Mouse (Mus musculus) lung, embryonic 16.5 days (tissue): ENCODE measurements at regions not wholly inside any gene's neighbourhood (a gene's known extent, or its start where the extent isn't known, plus 50 kb on each side); places are given as distances from the start of the nearest gene placed in this dataset.

Source experiments
- ATAC-seq: fragments of 200-750 bp; cut with Nextera tagmentation; 2 replicates; pipeline ENCODE4 v1.8.0; 2017; ENCODE audit warnings: low read depth, mild to moderate bottlenecking, moderate library complexity
- H3K27ac ChIP-seq: fragments of 300-500 bp; sonication (generic); 2 replicates; pipeline ENCODE4 v1.5.1; 2014; ENCODE audit warnings: mild to moderate bottlenecking, control low read depth, low read length
- H3K27me3 ChIP-seq: fragments of 300-500 bp; sonication (generic); 2 replicates; pipeline ENCODE4 v1.6.1; 2014; ENCODE audit warnings: low read depth, low read length, mixed read lengths; ENCODE audit not compliant: control insufficient read depth, insufficient read depth
- H3K36me3 ChIP-seq: fragments of 300-500 bp; sonication (generic); 2 replicates; pipeline ENCODE4 v1.6.1; 2014; ENCODE audit warnings: low read length; ENCODE audit not compliant: control insufficient read depth, insufficient read depth
- H3K4me1 ChIP-seq: fragments of 300-500 bp; sonication (generic); replicated peaks from 2 replicates; pipeline ENCODE4 v1.6.1; 2014; ENCODE audit warnings: low read length, mixed read lengths; ENCODE audit not compliant: control insufficient read depth, insufficient read depth
- H3K4me2 ChIP-seq: fragments of 300-500 bp; sonication (generic); 2 replicates; pipeline ENCODE4 v1.6.1; 2014; ENCODE audit warnings: low read depth, low read length, control low read depth
- H3K4me3 ChIP-seq: fragments of 300-500 bp; sonication (generic); 2 replicates; pipeline ENCODE4 v1.5.1; 2014; ENCODE audit warnings: mild to moderate bottlenecking, low read length, control low read depth
- H3K9ac ChIP-seq: fragments of 300-500 bp; sonication (generic); 2 replicates; pipeline ENCODE4 v1.6.1; 2014; ENCODE audit warnings: low read length, control low read depth
- H3K9me3 ChIP-seq: fragments of 300-500 bp; sonication (generic); 2 replicates; pipeline ENCODE4 v1.6.1; 2016; ENCODE audit warnings: low read length; ENCODE audit not compliant: control insufficient read depth
- WGBS: fragments of 180-500 bp; shearing (Covaris S2); extraction: QIAGEN DNeasy Blood & Tissue Kit; methylation state at CpG from one replicate; pipeline ENCODE4 v1.1.7; 2014; 5-methylcytosine and 5-hydroxymethylcytosine counted together

DNA sequence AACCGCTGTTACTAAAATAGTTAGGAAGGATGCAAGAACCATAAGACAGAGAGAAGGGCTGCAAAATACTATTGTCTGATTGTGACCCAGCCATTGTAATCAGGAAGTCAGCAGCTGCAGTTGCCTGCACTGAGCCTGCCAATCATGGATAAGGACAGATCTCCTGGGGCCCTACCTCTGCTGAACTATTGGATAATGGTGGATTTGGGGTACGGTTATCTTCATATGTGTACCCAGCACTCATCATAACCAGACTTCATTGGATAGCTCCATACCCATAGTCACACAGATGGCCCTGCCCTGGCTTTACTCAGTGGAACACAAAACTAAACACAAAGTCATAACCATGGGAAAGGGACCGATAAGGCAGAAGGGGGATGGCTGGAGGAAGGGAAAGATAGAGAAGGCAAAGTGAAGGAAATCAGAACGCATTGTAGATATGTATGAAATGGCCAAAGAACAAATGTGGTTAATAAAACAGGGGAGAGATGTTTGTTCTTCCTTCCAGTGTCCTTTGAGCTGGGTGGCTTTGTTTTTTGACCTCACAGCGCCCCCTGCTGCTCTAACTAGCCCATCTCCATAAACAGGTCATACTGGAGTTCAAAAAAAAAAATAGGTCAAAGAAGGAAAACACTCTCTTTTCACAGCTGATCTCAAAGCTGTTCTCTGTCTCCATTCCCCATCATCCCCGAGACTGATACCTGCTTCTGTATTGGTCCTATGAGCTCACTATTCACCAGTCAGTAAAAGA, 101.2 kb downstream of the Dad1 start:
- WGBS: 44% methylated on average over 6 of the region's 6 CpGs
- no peaks in the 10 kb centered on the region for H3K27me3 ChIP-seq
- H3K9me3 ChIP-seq: no peaks in the 10 kb centered on the region
- peak; percentile 67; the same call in 1 of the 2 replicates for ATAC-seq
- H3K9ac ChIP-seq: no peak overlapping the region
- H3K4me3 ChIP-seq: no peak overlapping the region
- 0 out of 2 replicates have a peak, but pooled peaks cover 3% of the 10 kb centered on the region for H3K4me1 ChIP-seq
- H3K4me2 ChIP-seq: no peak overlapping the region
- no peak overlapping the region for H3K27ac ChIP-seq
- no peaks in the 10 kb centered on the region for H3K36me3 ChIP-seq

DNA sequence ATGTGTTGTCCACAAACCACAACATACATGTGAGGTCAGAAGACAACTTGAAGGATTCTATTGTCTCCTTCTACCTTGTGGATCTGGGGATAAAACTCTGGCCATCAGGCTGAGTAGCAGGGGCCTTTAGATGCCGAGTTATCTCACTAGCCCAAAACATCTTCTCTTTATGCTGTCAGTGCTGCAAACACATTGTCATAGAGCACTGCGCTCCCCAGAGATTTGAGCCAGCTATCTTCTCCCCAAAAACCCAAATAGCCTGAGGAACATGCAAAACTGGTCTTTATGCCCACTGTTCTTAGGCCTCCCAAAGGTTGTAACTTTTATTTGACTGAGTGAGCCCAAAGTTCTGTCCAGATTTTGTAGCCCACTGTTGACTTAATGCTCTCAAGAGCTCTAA, 102.0 kb downstream of the Dad1 start:
- no peak for ATAC-seq
- Histone ChIP-seq H3K27me3 (no peaks in the 10 kb centered on the region), H3K4me2 (no peak overlapping the region), H3K4me3 (no peak overlapping the region), H3K36me3 (no peaks in the 10 kb centered on the region), H3K4me1 (0 out of 2 replicates have a peak, but pooled peaks cover 3% of the 10 kb centered on the region), H3K27ac (no peak overlapping the region), H3K9me3 (no peaks in the 10 kb centered on the region), H3K9ac (0 out of 2 replicates have a peak overlapping the region, but pooled peaks have one; percentile 6)
- WGBS: 86% methylated on average over 2 of the region's 2 CpGs

DNA sequence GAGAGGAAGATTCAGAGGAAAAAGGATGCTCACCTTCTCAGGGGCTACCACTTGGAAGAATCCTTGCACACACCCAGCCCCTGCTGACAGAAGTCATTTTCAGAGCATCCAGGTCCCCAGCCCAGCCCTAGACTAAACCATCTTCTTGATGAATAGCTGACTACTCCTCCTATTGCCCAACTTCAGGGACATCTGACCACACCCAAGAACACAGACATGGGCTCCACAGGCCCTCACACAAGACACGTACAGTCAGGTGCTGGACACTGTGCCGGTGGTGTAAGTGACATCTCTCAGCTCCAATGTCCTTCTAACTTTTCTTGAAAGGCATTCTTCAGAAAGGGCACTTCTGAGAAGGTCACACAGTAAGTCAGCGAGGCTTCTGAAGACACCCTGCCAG, 102.6 kb downstream of the Dad1 start:
- no peak for ATAC-seq
- no peak overlapping the region for H3K4me3 ChIP-seq
- peaks cover 6% of the 10 kb centered on the region; the same call in 1 of the 2 replicates for H3K4me1 ChIP-seq
- H3K9ac ChIP-seq: no peak overlapping the region
- H3K27ac ChIP-seq: no peak overlapping the region
- no peaks in the 10 kb centered on the region for H3K36me3 ChIP-seq
- WGBS: 81% methylated on average over 3 of the region's 3 CpGs
- no peaks in the 10 kb centered on the region for H3K27me3 ChIP-seq
- no peaks in the 10 kb centered on the region for H3K9me3 ChIP-seq
- H3K4me2 ChIP-seq: no peak overlapping the region

DNA sequence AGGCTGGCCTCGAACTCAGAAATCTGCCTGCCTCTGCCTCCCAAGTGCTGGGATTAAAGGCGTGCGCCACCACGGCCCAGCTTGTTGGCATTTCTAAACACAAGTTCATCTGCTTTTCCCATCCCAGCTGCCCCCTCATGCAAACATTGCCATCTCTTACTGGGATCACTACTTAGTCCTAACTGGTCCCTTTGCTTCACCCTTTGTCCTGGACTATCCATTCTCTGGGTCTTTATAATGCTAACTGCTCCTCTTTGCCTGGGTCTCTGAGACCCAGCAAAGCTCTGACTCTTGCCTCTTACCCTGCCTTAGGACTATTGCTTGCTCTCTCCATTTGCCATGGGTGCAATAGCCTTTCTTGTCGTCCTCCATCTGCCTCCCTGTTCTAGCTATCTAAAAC, 103.7 kb downstream of the Dad1 start:
- no peaks in the 10 kb centered on the region for H3K36me3 ChIP-seq
- WGBS: 83% methylated on average over 5 of the region's 5 CpGs
- ATAC-seq: no peak
- no peak overlapping the region for H3K9ac ChIP-seq
- H3K27ac ChIP-seq: no peak overlapping the region
- H3K27me3 ChIP-seq: no peaks in the 10 kb centered on the region
- no peaks in the 10 kb centered on the region for H3K9me3 ChIP-seq
- H3K4me2 ChIP-seq: no peak overlapping the region
- H3K4me1 ChIP-seq: peaks cover 7% of the 10 kb centered on the region
- H3K4me3 ChIP-seq: no peak overlapping the region

GRCm38 (mm10) chr14:54148626-54149025, 105.3 kb downstream of the Dad1 start:
- WGBS: 90% methylated on average over 10 of the region's 10 CpGs
- Histone ChIP-seq H3K9me3 (no peaks in the 10 kb centered on the region), H3K4me3 (no peak overlapping the region), H3K9ac (no peak overlapping the region), H3K4me1 (peaks cover 7% of the 10 kb centered on the region), H3K4me2 (no peak overlapping the region), H3K36me3 (no peaks in the 10 kb centered on the region), H3K27ac (no peak overlapping the region), H3K27me3 (no peaks in the 10 kb centered on the region)
- no peak for ATAC-seq

GRCm38 (mm10) chr14:54148121-54148520, 105.8 kb downstream of the Dad1 start:
- no peak overlapping the region for H3K4me3 ChIP-seq
- H3K27me3 ChIP-seq: no peaks in the 10 kb centered on the region
- no peak overlapping the region for H3K9ac ChIP-seq
- peaks cover 7% of the 10 kb centered on the region for H3K4me1 ChIP-seq
- H3K9me3 ChIP-seq: no peaks in the 10 kb centered on the region
- WGBS: 84% methylated on average over 4 of the region's 4 CpGs
- H3K36me3 ChIP-seq: no peaks in the 10 kb centered on the region
- no peak overlapping the region for H3K4me2 ChIP-seq
- H3K27ac ChIP-seq: no peak overlapping the region
- no peak for ATAC-seq

DNA sequence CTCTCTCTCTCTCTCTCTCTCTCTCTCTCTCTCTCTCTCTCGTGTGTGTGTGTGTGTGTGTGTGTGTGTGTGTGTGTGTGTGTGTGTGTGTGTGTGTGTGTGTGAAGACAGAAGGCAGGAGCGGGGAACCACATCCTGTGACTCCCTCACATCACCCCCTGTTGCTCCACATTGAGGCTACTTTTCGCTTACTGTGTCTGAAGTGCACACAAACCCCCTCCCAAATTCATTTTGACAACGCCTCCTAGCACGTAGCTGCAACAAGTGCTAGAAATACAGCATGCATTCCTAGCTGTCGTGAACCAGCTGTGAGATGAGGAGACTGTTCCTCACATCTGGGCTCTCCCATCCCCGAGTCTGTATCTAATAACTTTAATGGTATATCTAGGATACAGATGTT, 106.4 kb downstream of the Dad1 start:
- Histone ChIP-seq H3K27ac (no peak overlapping the region), H3K9me3 (no peaks in the 10 kb centered on the region), H3K9ac (no peak overlapping the region), H3K4me3 (no peak overlapping the region), H3K27me3 (no peaks in the 10 kb centered on the region), H3K36me3 (no peaks in the 10 kb centered on the region), H3K4me2 (no peak overlapping the region), H3K4me1 (peaks cover 7% of the 10 kb centered on the region)
- 65% methylated on average over 5 of the region's 7 CpGs for WGBS
- ATAC-seq: no peak

GRCm38 (mm10) chr14:54145743-54146741, 107.9 kb downstream of the Dad1 start:
- H3K9ac ChIP-seq: no peak overlapping the region
- H3K4me1 ChIP-seq: peaks cover 4% of the 10 kb centered on the region
- ATAC-seq: no peak
- no peaks in the 10 kb centered on the region for H3K27me3 ChIP-seq
- no peaks in the 10 kb centered on the region for H3K9me3 ChIP-seq
- 40% methylated on average over 11 of the region's 11 CpGs for WGBS
- no peak overlapping the region for H3K4me2 ChIP-seq
- no peak overlapping the region for H3K4me3 ChIP-seq
- H3K27ac ChIP-seq: no peak overlapping the region
- no peaks in the 10 kb centered on the region for H3K36me3 ChIP-seq

DNA sequence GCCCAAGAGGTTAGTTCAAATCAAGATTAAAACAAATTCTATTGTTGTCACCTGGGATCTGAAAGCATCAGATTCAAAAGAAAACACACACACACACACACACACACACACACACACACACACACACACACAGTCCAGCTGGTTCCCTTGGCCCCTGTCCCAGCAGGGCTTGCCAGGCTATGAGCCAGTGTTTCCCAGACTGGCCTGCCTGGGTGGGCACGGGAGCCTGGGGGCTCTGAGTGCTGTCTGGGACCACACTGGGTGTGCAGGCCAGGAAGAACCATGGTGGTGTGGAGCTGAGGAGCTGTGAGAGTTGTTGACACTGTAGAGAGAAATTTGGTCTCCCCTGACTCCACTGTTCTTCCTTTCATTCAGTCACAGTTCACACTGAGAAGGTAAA, 110.1 kb downstream of the Dad1 start:
- H3K4me3 ChIP-seq: no peak overlapping the region
- H3K36me3 ChIP-seq: no peaks in the 10 kb centered on the region
- H3K9me3 ChIP-seq: no peaks in the 10 kb centered on the region
- H3K9ac ChIP-seq: no peak overlapping the region
- no peak overlapping the region for H3K27ac ChIP-seq
- no peak overlapping the region for H3K4me2 ChIP-seq
- 25% methylated on average over 1 of the region's 1 CpGs for WGBS
- H3K27me3 ChIP-seq: no peaks in the 10 kb centered on the region
- H3K4me1 ChIP-seq: peaks cover 4% of the 10 kb centered on the region
- ATAC-seq: no peak
